Mouse (Mus musculus) telencephalon, adult 2 months (tissue): ENCODE data around the gene Gm28372.
"Not testable (repeated sequence)": the region's sequence is repeated elsewhere in the genome, so short reads cannot be mapped to it uniquely, and the experiment has no call there.

Source experiments
- DNase-seq: peaks from one replicate; pipeline ENCODE4 v3.0.0-alpha.2; 2011; ENCODE audit warnings: low read depth, low spot score

Gm28372 gene

GRCm38 (mm10) chr2:130404939-130405338, at the start of gene Gm28372, which contains the start of gene 1700020A23Rik:
Gene Gm28372 (plus strand): TSS chr2:130405239.
Gene 1700020A23Rik (plus strand): TSS chr2:130405259.
- DNase-seq, result no peak

- DNase-seq, result no peak
These were observed 47.5 kb upstream of the Gm28372 start for GRCm38 (mm10) chr2:130357551-130357950.

GRCm38 (mm10) chr2:130358852-130359251, 46.2 kb upstream of the Gm28372 start:
- no peak for DNase-seq

GRCm38 (mm10) chr2:130362511-130363026, 42.5 kb upstream of the Gm28372 start:
- no peak for DNase-seq

GRCm38 (mm10) chr2:130365211-130366094, 39.6 kb upstream of the Gm28372 start:
- DNase-seq, result no peak

GRCm38 (mm10) chr2:130367386-130367785, 37.7 kb upstream of the Gm28372 start:
- DNase-seq, result no peak

GRCm38 (mm10) chr2:130373026-130373425, 32.0 kb upstream of the Gm28372 start:
- DNase-seq, result not testable (repeated sequence)

GRCm38 (mm10) chr2:130374951-130375350, 30.1 kb upstream of the Gm28372 start:
- DNase-seq, result no peak

- DNase-seq, result no peak
These were observed 21.8 kb upstream of the Gm28372 start for GRCm38 (mm10) chr2:130383205-130383604.

GRCm38 (mm10) chr2:130383895-130384294, 21.1 kb upstream of the Gm28372 start:
- no peak for DNase-seq

GRCm38 (mm10) chr2:130386212-130386611, 18.8 kb upstream of the Gm28372 start:
- DNase-seq, result no peak

- DNase-seq, result no peak
These were observed 16.2 kb upstream of the Gm28372 start for GRCm38 (mm10) chr2:130388796-130389195.

GRCm38 (mm10) chr2:130390993-130391625, 13.9 kb upstream of the Gm28372 start:
- DNase-seq, result no peak

GRCm38 (mm10) chr2:130392836-130393235, 12.2 kb upstream of the Gm28372 start:
- no peak for DNase-seq

GRCm38 (mm10) chr2:130395696-130396095, 9.3 kb upstream of the Gm28372 start:
- no peak for DNase-seq

- DNase-seq, result no peak
These were observed 7.7 kb upstream of the Gm28372 start, which contains the start of gene Cpxm1 for GRCm38 (mm10) chr2:130397186-130397985. Gene Cpxm1 (minus strand): TSS chr2:130397574.

- no peak for DNase-seq
These were observed 6.9 kb upstream of the Gm28372 start for GRCm38 (mm10) chr2:130398091-130398490.

GRCm38 (mm10) chr2:130400046-130400445, 5.0 kb upstream of the Gm28372 start:
- no peak for DNase-seq

- DNase-seq, result no peak
These were observed 3.1 kb upstream of the Gm28372 start for GRCm38 (mm10) chr2:130401891-130402290.

- no peak for DNase-seq
These were observed 1.1 kb downstream of the Gm28372 start, which contains the start of gene Tmem239 for GRCm38 (mm10) chr2:130406178-130406577. Gene Tmem239 (plus strand): TSS chr2:130406478.

GRCm38 (mm10) chr2:130408194-130408593, 3.2 kb downstream of the Gm28372 start:
- DNase-seq, result no peak
